Mouse (Mus musculus) small intestine, adult 2 months (tissue): ENCODE data around the gene Myh3.

Experiments
- CTCF ChIP-seq: fragments of 200-500 bp; IDR thresholded peaks from 2 replicates; pipeline ENCODE4 v1.5.1; 2012; ENCODE audit warnings: low read depth, mild to moderate bottlenecking, control low read depth, inconsistent platforms, low read length, moderate library complexity, mixed read lengths; ENCODE audit not compliant: insufficient replicate concordance, insufficient read length; ENCODE audit errors: extremely low read depth
- POLR2A ChIP-seq: fragments of 200-500 bp; IDR thresholded peaks from 2 replicates; pipeline ENCODE4 v1.6.1; 2012; ENCODE audit warnings: low read depth, mild to moderate bottlenecking, control low read depth, inconsistent platforms, low read length, moderate library complexity

GRCm38 (mm10) chr11:67141031-67141430 is 62.9 kb downstream of the Myh3 start:
- TF ChIP-seq CTCF (no peak), POLR2A (no peak)
